Mouse (Mus musculus): Measurements from ENCODE around the gene Eps8l3. TPM values are rescaled to one million over a fixed set of nuclear protein-coding genes. Genes with fewer than 3 reads are reported as not detected.
"Not testable (repeated sequence)": the region's sequence is repeated elsewhere in the genome, so short reads cannot be mapped to it uniquely, and the experiment has no call there.

Eps8l3 gene
- polyA plus RNA-seq, 1 experiment from 2014 or later: not detected

DNA sequence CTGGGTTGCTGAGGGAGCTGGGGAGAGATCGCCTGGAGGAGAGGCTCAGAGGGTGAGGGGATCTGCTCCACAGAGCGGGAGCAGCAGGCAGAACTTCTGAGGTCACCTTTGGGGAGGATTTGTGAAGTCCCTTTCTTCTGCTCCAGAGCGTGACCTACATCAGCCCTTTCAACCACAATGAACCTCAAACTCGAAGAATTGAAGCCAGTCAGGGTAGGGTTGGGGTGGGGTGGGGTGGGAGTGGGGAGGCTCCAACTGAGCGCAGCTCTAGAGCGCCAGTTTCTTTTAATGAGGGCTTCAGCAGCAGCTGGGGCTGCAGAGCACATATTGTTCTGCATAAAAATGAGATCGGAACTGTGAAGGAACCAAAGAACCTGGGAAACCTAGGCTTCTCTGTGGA, 7.9 kb upstream of the Eps8l3 start:
- Histone ChIP-seq H3K9ac (no peak overlapping the region), H3K4me3 (no peak overlapping the region), H3K4me2 (no peak overlapping the region), H3K27me3 (no peaks in the 10 kb centered on the region), H3K9me3 (replicated peaks) (no peaks in the 10 kb centered on the region), H3K36me3 (no peaks in the 10 kb centered on the region), H3K27ac (no peak overlapping the region), H3K4me1 (replicated peaks) (no peaks in the 10 kb centered on the region)
- WGBS: 50% methylated on average over 7 of the region's 7 CpGs
- no peak for ATAC-seq (replicated peaks; ENCODE audit: insufficient number of reproducible peaks, insufficient read depth, low FRiP score, low read depth)

DNA sequence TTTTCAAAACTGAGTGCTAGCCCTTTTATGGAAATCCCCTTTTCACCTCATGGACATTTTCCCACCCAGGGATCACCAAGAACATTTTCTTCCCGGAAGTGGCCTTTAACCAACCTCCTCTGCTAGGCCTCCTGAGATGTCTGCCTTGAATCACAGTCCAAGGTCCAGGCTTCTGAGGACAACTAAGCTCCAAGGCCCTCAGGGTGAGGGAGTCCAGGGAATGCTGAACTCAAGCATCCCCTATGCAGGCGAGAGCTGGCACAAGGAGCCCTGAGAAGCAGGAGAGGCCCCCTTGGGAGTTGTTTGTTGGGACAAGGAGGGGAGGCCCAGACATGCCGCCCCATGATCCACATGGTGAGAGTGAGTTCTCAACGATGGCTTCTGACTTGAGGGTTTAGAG, 7.1 kb upstream of the Eps8l3 start:
- no peaks in the 10 kb centered on the region for H3K4me1 ChIP-seq (replicated peaks)
- H3K27me3 ChIP-seq: no peaks in the 10 kb centered on the region
- no peak overlapping the region for H3K27ac ChIP-seq
- no peak overlapping the region for H3K9ac ChIP-seq
- H3K36me3 ChIP-seq: no peaks in the 10 kb centered on the region
- ATAC-seq (replicated peaks; ENCODE audit: insufficient number of reproducible peaks, insufficient read depth, low FRiP score, low read depth): no peak
- no peaks in the 10 kb centered on the region for H3K9me3 ChIP-seq (replicated peaks)
- no peak overlapping the region for H3K4me3 ChIP-seq
- 71% methylated on average over 4 of the region's 4 CpGs for WGBS
- no peak overlapping the region for H3K4me2 ChIP-seq

GRCm38 (mm10) chr3:107873335-107874251, 3.4 kb upstream of the Eps8l3 start:
- Histone ChIP-seq H3K9ac (no peak overlapping the region), H3K27ac (no peak overlapping the region), H3K27me3 (no peaks in the 10 kb centered on the region), H3K4me3 (no peak overlapping the region), H3K4me1 (replicated peaks) (0 out of 2 replicates have a peak, but pooled peaks cover 5% of the 10 kb centered on the region), H3K9me3 (replicated peaks) (no peaks in the 10 kb centered on the region), H3K36me3 (no peaks in the 10 kb centered on the region), H3K4me2 (no peak overlapping the region)
- 67% methylated on average over 24 of the region's 24 CpGs for WGBS
- no peak for ATAC-seq (replicated peaks; ENCODE audit: insufficient number of reproducible peaks, insufficient read depth, low FRiP score, low read depth)

DNA sequence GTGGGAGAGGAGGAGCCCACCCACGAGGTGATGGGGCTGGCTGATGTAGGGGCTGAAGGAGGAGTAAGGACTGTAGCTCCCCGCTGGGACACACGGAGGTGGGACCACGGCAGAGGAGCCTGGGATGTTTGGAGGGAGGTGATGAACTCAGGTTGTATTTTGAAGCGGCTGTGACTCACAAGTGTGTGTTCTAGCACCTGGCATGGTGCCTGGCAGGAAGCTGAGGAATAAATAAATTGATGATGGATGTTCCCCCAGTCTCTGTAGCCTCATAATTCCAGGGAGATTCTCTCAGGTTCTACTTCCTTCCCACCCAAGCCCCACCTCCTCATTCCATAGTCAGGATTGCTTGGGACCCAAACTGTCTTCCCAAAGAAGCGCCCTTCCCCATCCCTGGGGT, 1.8 kb upstream of the Eps8l3 start:
- no peak for ATAC-seq (replicated peaks; ENCODE audit: insufficient number of reproducible peaks, insufficient read depth, low FRiP score, low read depth)

DNA sequence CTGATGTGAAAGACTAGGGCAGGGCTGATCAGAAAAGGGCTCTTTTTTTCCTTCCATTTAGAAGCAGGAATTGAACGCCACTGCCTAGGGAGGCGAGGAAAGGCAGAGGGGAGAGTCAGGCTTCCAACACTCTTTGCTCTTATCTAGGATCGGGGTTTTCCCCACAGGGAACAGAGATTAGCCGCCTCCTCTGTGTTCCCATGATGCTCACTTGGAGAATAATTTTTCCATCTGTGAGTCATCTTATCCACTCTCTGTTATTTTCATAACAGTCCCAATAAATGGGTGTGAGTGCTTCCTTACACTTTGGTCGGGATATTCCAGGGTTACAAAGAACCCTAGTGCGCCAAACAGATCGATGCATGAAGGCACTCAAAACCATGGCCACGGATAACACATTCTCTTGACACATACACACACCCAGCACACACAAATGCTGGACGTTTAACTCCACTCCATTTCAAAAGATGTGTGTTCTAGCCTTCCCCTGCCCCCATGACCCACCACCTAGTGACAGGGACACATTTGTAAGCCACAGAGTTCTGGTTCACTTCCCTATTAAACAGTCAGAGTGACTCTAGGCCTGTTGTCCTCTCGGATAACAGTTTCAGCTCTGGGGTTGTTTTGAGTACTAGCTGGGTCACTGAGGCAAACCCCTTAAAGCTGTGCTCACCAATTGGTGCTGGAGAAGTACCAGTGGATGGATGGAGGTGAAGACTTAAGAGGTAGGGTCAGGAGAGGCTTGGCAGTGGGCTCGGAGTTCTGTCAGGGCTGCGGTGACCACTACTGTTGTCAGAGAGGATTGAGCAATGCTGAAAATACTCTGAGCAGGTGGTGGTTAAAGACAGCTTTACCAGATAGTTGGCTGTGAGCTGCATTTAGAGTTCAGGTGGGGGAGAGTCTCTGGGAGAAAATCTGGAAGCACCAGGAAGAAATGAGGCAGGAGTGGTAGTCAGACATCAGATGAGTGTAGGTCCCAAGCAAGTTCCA, 1.0 kb downstream of the Eps8l3 start:
- ATAC-seq (replicated peaks; ENCODE audit: insufficient number of reproducible peaks, insufficient read depth, low FRiP score, low read depth): no peak

More for the DNA sequence above, 1.8 kb upstream of the Eps8l3 start:
- H3K4me1 ChIP-seq (replicated peaks): 0 out of 2 replicates have a peak, but pooled peaks cover 5% of the 10 kb centered on the region
- no peaks in the 10 kb centered on the region for H3K27me3 ChIP-seq
- no peak overlapping the region for H3K27ac ChIP-seq
- H3K4me3 ChIP-seq: no peak overlapping the region
- no peaks in the 10 kb centered on the region for H3K9me3 ChIP-seq (replicated peaks)
- H3K9ac ChIP-seq: no peak overlapping the region
- H3K4me2 ChIP-seq: no peak overlapping the region
- no peaks in the 10 kb centered on the region for H3K36me3 ChIP-seq
- 60% methylated on average over 6 of the region's 6 CpGs for WGBS

GRCm38 (mm10) chr3:107887674-107888495, 10.9 kb downstream of the Eps8l3 start:
- H3K27me3 ChIP-seq: no peaks in the 10 kb centered on the region
- H3K27ac ChIP-seq: 0 out of 2 replicates have a peak overlapping the region, but pooled peaks have one; percentile 12
- H3K9ac ChIP-seq: no peak overlapping the region
- 0 out of 2 replicates have a peak, but pooled peaks have one; percentile 58 for ATAC-seq (replicated peaks; ENCODE audit: insufficient number of reproducible peaks, insufficient read depth, low FRiP score, low read depth)
- no peaks in the 10 kb centered on the region for H3K4me1 ChIP-seq (replicated peaks)
- 77% methylated on average over 9 of the region's 9 CpGs for WGBS
- H3K4me2 ChIP-seq: no peak overlapping the region
- H3K36me3 ChIP-seq: no peaks in the 10 kb centered on the region
- no peaks in the 10 kb centered on the region for H3K9me3 ChIP-seq (replicated peaks)
- H3K4me3 ChIP-seq: no peak overlapping the region

More for the DNA sequence above, 1.0 kb downstream of the Eps8l3 start:
- Histone ChIP-seq H3K4me3 (no peak overlapping the region), H3K27ac (no peak overlapping the region), H3K4me2 (no peak overlapping the region), H3K27me3 (no peaks in the 10 kb centered on the region), H3K36me3 (no peaks in the 10 kb centered on the region), H3K4me1 (replicated peaks) (0 out of 2 replicates have a peak, but pooled peaks cover 5% of the 10 kb centered on the region), H3K9me3 (replicated peaks) (no peaks in the 10 kb centered on the region), H3K9ac (no peak overlapping the region)
- 58% methylated on average over 12 of the region's 12 CpGs for WGBS

GRCm38 (mm10) chr3:107889236-107889635, 12.2 kb downstream of the Eps8l3 start:
- H3K9ac ChIP-seq; H3K4me2 ChIP-seq; ATAC-seq (replicated peaks; ENCODE audit: insufficient number of reproducible peaks, insufficient read depth, low FRiP score, low read depth); H3K4me1 ChIP-seq (replicated peaks); H3K27me3 ChIP-seq; H3K36me3 ChIP-seq; H3K4me3 ChIP-seq; H3K27ac ChIP-seq; H3K9me3 ChIP-seq (replicated peaks): not testable (repeated sequence)
- 84% methylated on average over 2 of the region's 2 CpGs for WGBS

DNA sequence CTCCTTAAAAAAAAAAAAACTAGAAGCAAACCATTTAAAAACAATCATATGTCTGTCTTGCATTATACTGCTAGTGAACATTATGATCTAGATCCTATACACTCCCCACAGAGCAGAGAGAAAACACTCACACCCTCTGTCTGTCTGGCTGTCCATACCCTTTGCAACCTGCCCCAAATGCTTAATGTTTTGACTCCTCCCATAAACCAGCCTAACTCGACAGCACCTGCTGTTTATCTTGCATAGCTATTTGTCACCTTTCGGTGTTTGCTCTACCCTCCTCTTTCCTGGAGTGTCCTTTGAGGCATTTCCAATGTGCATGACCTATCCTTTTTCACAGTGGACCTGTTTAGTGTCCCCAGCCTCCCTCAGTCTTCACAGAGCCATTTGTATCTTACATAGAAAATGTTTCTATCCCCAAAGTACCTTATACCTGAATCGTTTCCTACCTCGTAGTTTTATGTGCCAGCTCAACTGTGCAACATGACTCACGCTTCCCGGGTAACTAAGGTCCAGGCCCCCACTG, 18.2 kb downstream of the Eps8l3 start:
- 7% methylated on average over 6 of the region's 6 CpGs for WGBS
- no peaks in the 10 kb centered on the region for H3K27me3 ChIP-seq
- no peaks in the 10 kb centered on the region for H3K36me3 ChIP-seq
- H3K9ac ChIP-seq: peak overlapping the region; percentile 78
- H3K4me2 ChIP-seq: peak overlapping the region; percentile 89
- no peak for ATAC-seq (replicated peaks; ENCODE audit: insufficient number of reproducible peaks, insufficient read depth, low FRiP score, low read depth)
- H3K27ac ChIP-seq: 0 out of 2 replicates have a peak overlapping the region, but pooled peaks have one; percentile 19
- peaks cover 10% of the 10 kb centered on the region for H3K4me1 ChIP-seq (replicated peaks)
- no peaks in the 10 kb centered on the region for H3K9me3 ChIP-seq (replicated peaks)
- peak overlapping the region; percentile 75 for H3K4me3 ChIP-seq

DNA sequence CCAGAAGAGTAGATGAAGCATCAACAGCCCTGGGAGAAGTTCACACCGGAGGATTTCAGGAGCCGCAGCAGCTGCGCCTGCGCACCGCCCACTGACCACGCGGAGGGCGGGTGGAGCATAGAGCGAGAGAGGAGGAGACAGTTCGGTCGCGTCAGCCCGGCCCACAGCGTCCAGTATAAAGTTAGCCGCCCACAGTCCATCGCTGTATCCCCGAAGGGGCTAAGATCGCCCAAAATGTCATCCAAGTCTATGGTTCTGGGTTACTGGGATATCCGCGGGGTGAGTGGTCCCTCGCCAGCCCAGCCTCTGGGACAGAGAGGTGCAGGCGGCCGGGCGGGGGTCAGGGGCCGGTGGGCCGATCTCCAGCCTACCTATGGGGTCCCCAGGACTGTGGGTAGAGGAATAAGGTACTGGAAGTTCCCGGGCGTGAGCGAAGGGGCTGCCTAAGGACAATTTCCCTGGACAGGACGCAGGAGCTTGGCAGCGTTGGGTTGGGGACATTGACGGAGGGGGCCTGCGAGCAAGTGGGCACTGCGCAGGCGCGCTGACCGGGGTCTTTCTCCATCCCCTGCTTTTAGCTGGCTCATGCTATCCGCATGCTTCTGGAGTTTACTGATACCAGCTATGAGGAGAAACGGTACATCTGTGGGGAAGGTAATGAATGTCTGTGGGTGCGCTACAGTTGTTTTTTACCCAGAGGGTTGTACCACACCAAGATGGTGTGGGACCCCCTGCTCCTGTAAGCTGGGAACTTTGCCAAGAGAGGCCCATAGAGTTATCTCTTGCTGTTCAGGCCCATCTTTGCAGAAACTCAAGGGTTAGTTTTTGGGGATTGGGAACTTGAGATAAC, 18.9 kb downstream of the Eps8l3 start, which contains the start of gene Gstm5:
TSS of gene Gstm5 (plus strand) at position 102 of the 850 bp plus-strand sequence.
- peaks cover 10% of the 10 kb centered on the region for H3K4me1 ChIP-seq (replicated peaks)
- peak within 1 kb of the TSS; percentile 77 for H3K27ac ChIP-seq
- H3K4me2 ChIP-seq: peak within 1 kb of the TSS; percentile 89
- H3K9ac ChIP-seq: peak within 1 kb of the TSS; percentile 78
- no peaks in the 10 kb centered on the region for H3K27me3 ChIP-seq
- no peaks in the 10 kb centered on the region for H3K36me3 ChIP-seq
- peak; percentile 93 for ATAC-seq (replicated peaks; ENCODE audit: insufficient number of reproducible peaks, insufficient read depth, low FRiP score, low read depth)
- 5% methylated on average over 40 of the region's 40 CpGs for WGBS
- H3K4me3 ChIP-seq: peak within 1 kb of the TSS; percentile 75
- H3K9me3 ChIP-seq (replicated peaks): no peaks in the 10 kb centered on the region

- Histone ChIP-seq H3K27me3 (no peaks in the 10 kb centered on the region), H3K4me3 (no peak overlapping the region)
- WGBS: 90% methylated on average over 13 of the region's 13 CpGs
Observed at GRCm38 (mm10) chr3:107898691-107899090, 21.7 kb downstream of the Eps8l3 start.

More at GRCm38 (mm10) chr3:107898691-107899090, 21.7 kb downstream of the Eps8l3 start:
- no peaks in the 10 kb centered on the region for H3K9me3 ChIP-seq (replicated peaks)
- H3K4me1 ChIP-seq (replicated peaks): peaks cover 15% of the 10 kb centered on the region
- no peak overlapping the region for H3K9ac ChIP-seq
- ATAC-seq (replicated peaks; ENCODE audit: insufficient number of reproducible peaks, insufficient read depth, low FRiP score, low read depth): no peak
- H3K27ac ChIP-seq: no peak overlapping the region
- H3K36me3 ChIP-seq: no peaks in the 10 kb centered on the region
- no peak overlapping the region for H3K4me2 ChIP-seq
